Mouse (Mus musculus): Measurements from ENCODE around the gene Ralb. TPM values are rescaled to one million over a fixed set of nuclear protein-coding genes. Genes with fewer than 3 reads are reported as not detected.
A peak's percentile ranks its signal among the peaks of the same experiment; 100 is the strongest.

Ralb gene
- polyA plus RNA-seq, 1 experiment from 2014 or later, result 145 TPM

DNA sequence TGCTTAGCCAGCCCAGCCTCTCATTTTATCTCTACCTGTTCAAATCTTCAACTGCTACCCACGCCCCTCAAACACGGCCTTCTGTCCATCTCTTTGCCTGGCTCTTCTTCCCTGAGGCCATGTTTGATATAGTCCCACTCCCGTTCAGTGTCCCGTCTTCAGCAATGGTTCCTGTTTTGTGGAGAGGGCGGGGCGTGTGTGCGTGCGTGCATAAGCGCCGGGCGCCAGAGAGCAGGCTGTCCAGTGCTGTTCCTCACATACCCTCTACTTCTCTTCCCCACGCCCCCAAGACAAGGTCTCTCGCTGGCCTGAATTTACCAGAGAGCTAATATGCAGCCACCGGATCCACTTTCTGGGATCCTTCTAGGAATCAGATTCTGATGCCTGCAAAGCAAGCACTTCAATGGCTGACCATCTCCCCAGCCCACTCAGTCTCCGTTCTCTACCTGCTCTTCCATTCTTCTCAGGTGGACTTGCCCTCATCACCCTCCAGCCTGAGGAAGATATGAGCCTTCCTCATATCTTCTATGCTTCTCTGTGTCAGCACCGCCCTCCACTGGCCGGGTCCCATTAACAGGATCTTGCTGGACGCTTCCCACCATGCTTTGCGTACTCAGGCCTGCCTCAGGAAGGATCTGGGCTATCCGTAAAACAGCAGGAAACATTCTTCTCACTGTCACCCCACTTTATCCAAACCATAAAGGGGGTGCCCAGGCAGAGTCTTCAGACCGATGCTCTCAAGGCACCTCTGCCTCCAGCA, 60.8 kb downstream of the Ralb start:
- Histone ChIP-seq H3K4me3 (ENCODE audit: low read depth, low read length) (no peak overlapping the region), H3K9me3 (ENCODE audit: control insufficient read depth) (no peaks in the 10 kb centered on the region), H3K4me1 (replicated peaks; ENCODE audit: control insufficient read depth, insufficient read depth, low read length) (no peaks in the 10 kb centered on the region), H3K9ac (ENCODE audit: low read depth, low read length) (no peak overlapping the region), H3K36me3 (ENCODE audit: control insufficient read depth, insufficient read depth) (no peaks in the 10 kb centered on the region), H3K4me2 (replicated peaks; ENCODE audit: low read depth) (no peak overlapping the region), H3K27ac (ENCODE audit: low read depth, low read length) (no peak overlapping the region), H3K27me3 (replicated peaks; ENCODE audit: control insufficient read depth, insufficient read depth, low read length) (no peaks in the 10 kb centered on the region)
- ATAC-seq, result no peak
- peak; percentile 24 for TF ChIP-seq CTCF (IDR thresholded peaks at IDR 0.05; ENCODE audit: low read depth)
- WGBS, result 83% methylated on average over 21 of the region's 21 CpGs

DNA sequence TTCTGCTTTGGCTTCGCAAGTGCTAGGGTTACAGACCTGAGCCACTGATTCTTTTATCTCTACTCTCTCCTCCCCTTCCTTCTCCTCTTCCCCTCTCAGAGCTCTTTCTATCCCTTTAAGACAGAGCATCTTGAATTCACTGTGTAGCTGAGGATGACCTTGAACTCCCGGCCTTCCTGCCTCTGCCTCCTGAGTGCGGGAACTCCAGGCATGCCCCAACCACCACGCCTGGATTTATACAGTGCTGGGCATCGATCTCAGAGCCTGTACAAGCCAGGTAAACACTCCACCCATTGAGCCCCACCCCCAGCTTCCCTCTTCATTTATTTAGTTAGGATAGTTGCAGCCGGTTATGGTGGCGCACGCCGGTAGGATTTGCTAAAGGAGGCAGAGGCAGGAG, 61.7 kb downstream of the Ralb start:
- ATAC-seq, result no peak
- 85% methylated on average over 9 of the region's 9 CpGs for WGBS
- TF ChIP-seq CTCF (IDR thresholded peaks at IDR 0.05; ENCODE audit: low read depth), result no peak

GRCm38 (mm10) chr1:119438105-119438637, 66.4 kb downstream of the Ralb start:
- no peaks in the 10 kb centered on the region for H3K36me3 ChIP-seq (ENCODE audit: control insufficient read depth, insufficient read depth)

More for the DNA sequence above, 61.7 kb downstream of the Ralb start:
- H3K4me3 ChIP-seq (ENCODE audit: low read depth, low read length), result no peak overlapping the region
- no peak overlapping the region for H3K27ac ChIP-seq (ENCODE audit: low read depth, low read length)
- no peaks in the 10 kb centered on the region for H3K9me3 ChIP-seq (ENCODE audit: control insufficient read depth)
- no peak overlapping the region for H3K4me2 ChIP-seq (replicated peaks; ENCODE audit: low read depth)
- H3K9ac ChIP-seq (ENCODE audit: low read depth, low read length), result no peak overlapping the region
- H3K36me3 ChIP-seq (ENCODE audit: control insufficient read depth, insufficient read depth), result no peaks in the 10 kb centered on the region
- H3K27me3 ChIP-seq (replicated peaks; ENCODE audit: control insufficient read depth, insufficient read depth, low read length), result no peaks in the 10 kb centered on the region
- no peaks in the 10 kb centered on the region for H3K4me1 ChIP-seq (replicated peaks; ENCODE audit: control insufficient read depth, insufficient read depth, low read length)

GRCm38 (mm10) chr1:119437401-119437800, 67.2 kb downstream of the Ralb start:
- Histone ChIP-seq H3K9me3 (ENCODE audit: control insufficient read depth) (no peaks in the 10 kb centered on the region), H3K9ac (ENCODE audit: low read depth, low read length) (no peak overlapping the region), H3K27me3 (replicated peaks; ENCODE audit: control insufficient read depth, insufficient read depth, low read length) (no peaks in the 10 kb centered on the region), H3K27ac (ENCODE audit: low read depth, low read length) (no peak overlapping the region), H3K4me3 (ENCODE audit: low read depth, low read length) (no peak overlapping the region), H3K4me1 (replicated peaks; ENCODE audit: control insufficient read depth, insufficient read depth, low read length) (no peaks in the 10 kb centered on the region), H3K36me3 (ENCODE audit: control insufficient read depth, insufficient read depth) (no peaks in the 10 kb centered on the region), H3K4me2 (replicated peaks; ENCODE audit: low read depth) (no peak overlapping the region)
- no peak for ATAC-seq
- no peak for TF ChIP-seq CTCF (IDR thresholded peaks at IDR 0.05; ENCODE audit: low read depth)
- WGBS, result 70% methylated on average over 6 of the region's 6 CpGs

More at GRCm38 (mm10) chr1:119438105-119438637, 66.4 kb downstream of the Ralb start:
- H3K4me2 ChIP-seq (replicated peaks; ENCODE audit: low read depth), result no peak overlapping the region
- no peak for ATAC-seq
- H3K9ac ChIP-seq (ENCODE audit: low read depth, low read length), result no peak overlapping the region
- WGBS, result 92% methylated on average over 9 of the region's 9 CpGs
- no peaks in the 10 kb centered on the region for H3K9me3 ChIP-seq (ENCODE audit: control insufficient read depth)
- H3K27ac ChIP-seq (ENCODE audit: low read depth, low read length), result no peak overlapping the region
- H3K4me3 ChIP-seq (ENCODE audit: low read depth, low read length), result no peak overlapping the region
- no peak for TF ChIP-seq CTCF (IDR thresholded peaks at IDR 0.05; ENCODE audit: low read depth)
- H3K27me3 ChIP-seq (replicated peaks; ENCODE audit: control insufficient read depth, insufficient read depth, low read length), result no peaks in the 10 kb centered on the region
- H3K4me1 ChIP-seq (replicated peaks; ENCODE audit: control insufficient read depth, insufficient read depth, low read length), result no peaks in the 10 kb centered on the region

DNA sequence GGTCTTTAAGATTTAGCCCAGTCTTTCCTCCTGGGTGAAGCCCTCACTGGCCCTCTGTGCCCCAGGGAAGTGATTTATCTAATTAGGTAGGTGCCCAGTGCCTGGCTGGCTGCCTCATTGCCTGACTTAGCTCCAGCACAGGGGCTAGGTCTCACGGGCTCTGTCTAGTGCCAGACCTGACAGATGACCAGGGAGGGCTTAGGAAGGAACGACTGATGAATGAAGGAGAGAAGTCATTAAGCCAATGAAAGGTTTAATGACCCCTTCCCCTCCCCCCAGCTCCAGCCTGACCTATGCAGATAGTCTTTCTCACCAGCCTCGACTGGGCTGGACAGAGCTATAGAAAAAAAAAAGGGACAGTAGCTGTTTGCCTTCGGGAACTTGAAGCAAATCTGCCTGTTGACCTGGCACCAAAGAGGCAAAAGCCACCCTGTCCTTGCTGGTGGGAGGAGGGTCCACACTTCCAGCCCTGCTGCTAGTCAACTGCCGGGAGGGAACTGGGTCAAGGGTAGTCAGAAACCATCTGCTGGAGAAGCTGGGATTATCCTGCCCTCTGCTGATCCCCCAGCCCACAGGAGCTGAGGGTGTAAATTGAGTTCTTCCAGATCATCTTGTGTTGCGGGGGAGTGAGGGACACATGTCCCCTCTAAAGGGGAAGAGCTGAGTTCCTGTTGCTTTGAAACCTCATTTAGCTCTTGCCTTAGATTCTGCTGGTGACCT, 80.3 kb downstream of the Ralb start:
- Histone ChIP-seq H3K27ac (ENCODE audit: low read depth, low read length) (no peak overlapping the region), H3K9me3 (ENCODE audit: control insufficient read depth) (no peaks in the 10 kb centered on the region), H3K4me3 (ENCODE audit: low read depth, low read length) (no peak overlapping the region), H3K27me3 (replicated peaks; ENCODE audit: control insufficient read depth, insufficient read depth, low read length) (peaks cover 54% of the 10 kb centered on the region), H3K9ac (ENCODE audit: low read depth, low read length) (no peak overlapping the region), H3K4me1 (replicated peaks; ENCODE audit: control insufficient read depth, insufficient read depth, low read length) (0 out of 2 replicates have a peak, but pooled peaks cover 6% of the 10 kb centered on the region), H3K4me2 (replicated peaks; ENCODE audit: low read depth) (no peak overlapping the region), H3K36me3 (ENCODE audit: control insufficient read depth, insufficient read depth) (no peaks in the 10 kb centered on the region)
- TF ChIP-seq CTCF (IDR thresholded peaks at IDR 0.05; ENCODE audit: low read depth), result no peak
- no peak for ATAC-seq
- WGBS, result 29% methylated on average over 6 of the region's 6 CpGs

DNA sequence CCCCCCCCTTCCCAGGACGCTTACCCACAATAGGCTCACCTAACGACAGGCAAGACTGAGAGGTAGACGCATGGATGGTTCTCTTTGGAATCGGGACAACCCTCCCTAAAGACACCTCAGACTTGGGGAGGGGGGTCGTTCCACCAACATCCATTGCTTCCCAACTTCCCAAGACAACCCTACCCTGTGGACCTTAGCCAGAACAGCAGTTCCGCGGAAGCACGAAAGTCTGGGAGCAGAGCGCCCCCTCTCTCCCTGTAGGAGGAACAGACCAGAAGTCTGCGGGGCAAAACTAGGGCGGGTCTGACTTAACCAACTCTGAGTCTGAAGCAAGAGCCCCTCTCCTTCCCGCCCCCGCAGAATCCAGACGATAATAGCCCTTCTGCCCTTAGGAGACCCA, 81.1 kb downstream of the Ralb start:
- H3K4me1 ChIP-seq (replicated peaks; ENCODE audit: control insufficient read depth, insufficient read depth, low read length), result 0 out of 2 replicates have a peak, but pooled peaks cover 6% of the 10 kb centered on the region
- H3K36me3 ChIP-seq (ENCODE audit: control insufficient read depth, insufficient read depth), result no peaks in the 10 kb centered on the region
- peak; percentile 74 for TF ChIP-seq CTCF (IDR thresholded peaks at IDR 0.05; ENCODE audit: low read depth)
- H3K9ac ChIP-seq (ENCODE audit: low read depth, low read length), result no peak overlapping the region
- H3K4me3 ChIP-seq (ENCODE audit: low read depth, low read length), result no peak overlapping the region
- H3K9me3 ChIP-seq (ENCODE audit: control insufficient read depth), result no peaks in the 10 kb centered on the region
- H3K27ac ChIP-seq (ENCODE audit: low read depth, low read length), result no peak overlapping the region
- H3K27me3 ChIP-seq (replicated peaks; ENCODE audit: control insufficient read depth, insufficient read depth, low read length), result peaks cover 61% of the 10 kb centered on the region
- no peak overlapping the region for H3K4me2 ChIP-seq (replicated peaks; ENCODE audit: low read depth)
- 4% methylated on average over 14 of the region's 14 CpGs for WGBS
- no peak for ATAC-seq
